Mouse (Mus musculus): ENCODE measurements around the gene Syf2. TPM values are rescaled to one million over a fixed set of nuclear protein-coding genes. Genes with fewer than 3 reads are reported as not detected.
A peak's percentile ranks its signal among the peaks of the same experiment; 100 is the strongest.

Gene Syf2
- total and polyA plus RNA-seq, 3 experiments = 94.6 to 165 (median 103) TPM

- TF ChIP-seq POLR2AphosphoS2 (IDR thresholded peaks at IDR 0.05; ENCODE audit: low read length) (peak; percentile 47; the same call in 1 of the 2 replicates), POLR2A (IDR thresholded peaks at IDR 0.05; ENCODE audit: control insufficient read depth in 1 of 2, insufficient read depth in 1 of 2, low read depth in 1 of 2, low read length in 2 of 2, poor library complexity in 1 of 2) (0 out of 4 replicates have a peak, but pooled peaks of 1 of the 2 experiments have one; percentile 7), ZKSCAN1 (IDR thresholded peaks at IDR 0.05; ENCODE audit: low read depth, low read length) (0 out of 2 replicates have a peak, but pooled peaks have one; percentile 38), CHD1 (IDR thresholded peaks at IDR 0.05; ENCODE audit: low read depth, low read length) (no peak), ETS1 (IDR thresholded peaks at IDR 0.05; ENCODE audit: low read depth, low read length) (0 out of 2 replicates have a peak, but pooled peaks have one; percentile 23), SIN3A (IDR thresholded peaks at IDR 0.05; ENCODE audit: low read length) (0 out of 2 replicates have a peak, but pooled peaks have one; percentile 21), E2F4 (IDR thresholded peaks at IDR 0.05; ENCODE audit: borderline replicate concordance, low read depth, low read length) (no peak), MAFK (IDR thresholded peaks at IDR 0.05; ENCODE audit: borderline replicate concordance, low read depth, low read length) (0 out of 2 replicates have a peak, but pooled peaks have one; percentile 5)
- peak overlapping the region; percentile 8; the same call in 1 of the 2 replicates for H3K27ac ChIP-seq (ENCODE audit: control insufficient read depth, low read depth, low read length)
- no peak overlapping the region for H3K9ac ChIP-seq (ENCODE audit: control insufficient read depth, low read depth, low read length, poor library complexity, severe bottlenecking)
- H3K27me3 ChIP-seq (ENCODE audit: control insufficient read depth in 1 of 2, insufficient read depth in 2 of 2, low read length in 2 of 2) = no peaks in the 10 kb centered on the region
- peaks cover 3 to 6% of the 10 kb centered on the region in 2 experiments; a peak in 3 of 4 replicates for H3K4me1 ChIP-seq (ENCODE audit: control insufficient read depth in 1 of 2, insufficient read depth in 2 of 2, low read length in 2 of 2)
- no peaks in the 10 kb centered on the region for H3K9me3 ChIP-seq (replicated peaks; ENCODE audit: insufficient read depth, low read length)
- peaks cover 34 to 36% of the 10 kb centered on the region in 2 experiments for H3K36me3 ChIP-seq (ENCODE audit: control insufficient read depth in 1 of 2, insufficient read depth in 2 of 2, low read length in 2 of 2)
- H3K79me2 ChIP-seq (ENCODE audit: control insufficient read depth, insufficient read depth, low read length, poor library complexity) = peaks cover 38% of the 10 kb centered on the region
- DNase-seq (ENCODE audit: low read depth, low spot score) = no peak
- H3K4me3 ChIP-seq (ENCODE audit: control insufficient read depth in 1 of 2, insufficient read depth in 1 of 2, low read depth in 2 of 2, low read length in 2 of 2) = no peak overlapping the region
These were observed 2.2 kb upstream of the Syf2 start for GRCm38 (mm10) chr4:134928464-134928836.

GRCm38 (mm10) chr4:134929536-134929935 lies 1.2 kb upstream of the Syf2 start:
- Histone ChIP-seq H3K4me1 (ENCODE audit: control insufficient read depth in 1 of 2, insufficient read depth in 2 of 2, low read length in 2 of 2) (peaks cover 3 to 6% of the 10 kb centered on the region in 2 experiments; a peak in 3 of 4 replicates), H3K36me3 (ENCODE audit: control insufficient read depth in 1 of 2, insufficient read depth in 2 of 2, low read length in 2 of 2) (peaks cover 35 to 36% of the 10 kb centered on the region in 2 experiments), H3K9me3 (replicated peaks; ENCODE audit: insufficient read depth, low read length) (no peaks in the 10 kb centered on the region), H3K27me3 (ENCODE audit: control insufficient read depth in 1 of 2, insufficient read depth in 2 of 2, low read length in 2 of 2) (no peaks in the 10 kb centered on the region), H3K27ac (ENCODE audit: control insufficient read depth, low read depth, low read length) (peak overlapping the region; percentile 36; the same call in 1 of the 2 replicates), H3K79me2 (ENCODE audit: control insufficient read depth, insufficient read depth, low read length, poor library complexity) (peaks cover 28% of the 10 kb centered on the region), H3K4me3 (ENCODE audit: control insufficient read depth in 1 of 2, insufficient read depth in 1 of 2, low read depth in 2 of 2, low read length in 2 of 2) (no peak overlapping the region), H3K9ac (ENCODE audit: control insufficient read depth, low read depth, low read length, poor library complexity, severe bottlenecking) (no peak overlapping the region)
- peak; percentile 82 for DNase-seq (ENCODE audit: low read depth, low spot score)
- TF ChIP-seq MYB (IDR thresholded peaks at IDR 0.05; ENCODE audit: low read depth, low read length) (no peak), RCOR1 (IDR thresholded peaks at IDR 0.05; ENCODE audit: low read depth, low read length) (no peak), TCF12 (IDR thresholded peaks at IDR 0.05; ENCODE audit: low read depth, low read length) (no peak), CHD1 (IDR thresholded peaks at IDR 0.05; ENCODE audit: low read depth, low read length) (no peak), POLR2AphosphoS2 (IDR thresholded peaks at IDR 0.05; ENCODE audit: low read length) (no peak), USF2 (IDR thresholded peaks at IDR 0.05; ENCODE audit: borderline replicate concordance in 1 of 2, insufficient read depth in 1 of 2, low read depth in 1 of 2, low read length in 2 of 2) (no peak), HCFC1 (IDR thresholded peaks at IDR 0.05; ENCODE audit: low read depth, low read length) (peak; percentile 33; the same call in 1 of the 2 replicates), ZKSCAN1 (IDR thresholded peaks at IDR 0.05; ENCODE audit: low read depth, low read length) (no peak), TBP (IDR thresholded peaks at IDR 0.05; ENCODE audit: low read depth, low read length) (0 out of 2 replicates have a peak, but pooled peaks have one; percentile 14), CHD2 (IDR thresholded peaks at IDR 0.05; ENCODE audit: low read length) (no peak), MYC (IDR thresholded peaks at IDR 0.05; ENCODE audit: low read depth, low read length) (0 out of 2 replicates have a peak, but pooled peaks have one; percentile 59), MAFK (IDR thresholded peaks at IDR 0.05; ENCODE audit: borderline replicate concordance, low read depth, low read length) (no peak), MEF2A (IDR thresholded peaks at IDR 0.05; ENCODE audit: extremely low read depth, insufficient replicate concordance, low read depth, low read length, poor library complexity, severe bottlenecking) (no peak), USF1 (IDR thresholded peaks at IDR 0.05; ENCODE audit: low read depth, low read length) (no peak), ZMIZ1 (IDR thresholded peaks at IDR 0.05; ENCODE audit: low read depth, low read length) (no peak; the same call in 1 of the 2 replicates), ZC3H11A (IDR thresholded peaks at IDR 0.05; ENCODE audit: low read depth, low read length) (no peak), ETS1 (IDR thresholded peaks at IDR 0.05; ENCODE audit: low read depth, low read length) (peak; percentile 9; the same call in 1 of the 2 replicates), NELFE (IDR thresholded peaks at IDR 0.05; ENCODE audit: low read depth, low read length) (no peak), GABPA (IDR thresholded peaks at IDR 0.05; ENCODE audit: low read depth, low read length) (no peak), MAZ (IDR thresholded peaks at IDR 0.05; ENCODE audit: low read depth, low read length) (no peak), KAT2A (conservative IDR thresholded peaks at IDR 0.05; ENCODE audit: low read depth, low read length) (no peak), ELF1 (IDR thresholded peaks at IDR 0.05; ENCODE audit: low read depth, low read length) (no peak), POLR2AphosphoS5 (IDR thresholded peaks at IDR 0.05; ENCODE audit: borderline replicate concordance, low read depth, low read length) (no peak; the same call in 1 of the 2 replicates), JUND (IDR thresholded peaks at IDR 0.05; ENCODE audit: low read depth, low read length) (no peak), EP300 (IDR thresholded peaks at IDR 0.05; ENCODE audit: low read depth in 1 of 2, low read length in 2 of 2) (peak in 1 of 2 experiments; percentile 29; a peak in 1 of 4 replicates), CTCF (IDR thresholded peaks at IDR 0.05 in 2 of 3, conservative IDR thresholded peaks at IDR 0.05 in 1 of 3; ENCODE audit: control insufficient read depth in 1 of 3, insufficient read depth in 1 of 3, low read depth in 2 of 3, low read length in 3 of 3, poor library complexity in 1 of 3, severe bottlenecking in 1 of 3) (no peak), SIN3A (IDR thresholded peaks at IDR 0.05; ENCODE audit: low read length) (peak; percentile 28)

All from MEL (cell line).